Mouse (Mus musculus) T-helper 17 cell (primary cell): Measurements from ENCODE around the gene Lrrc41.

Experiments used
- in situ Hi-C, 2 experiments: fragments of 300-600 bp; cut with MboI, MseI; formaldehyde crosslinking; loops; 1 replicate in 1 of 2; 2 replicates in 1 of 2; pipeline ENCODE4 v1.15.1; 2025; ENCODE audit warnings: high pct_unique_total_duplicates in 2 of 2

Lrrc41 gene

DNA sequence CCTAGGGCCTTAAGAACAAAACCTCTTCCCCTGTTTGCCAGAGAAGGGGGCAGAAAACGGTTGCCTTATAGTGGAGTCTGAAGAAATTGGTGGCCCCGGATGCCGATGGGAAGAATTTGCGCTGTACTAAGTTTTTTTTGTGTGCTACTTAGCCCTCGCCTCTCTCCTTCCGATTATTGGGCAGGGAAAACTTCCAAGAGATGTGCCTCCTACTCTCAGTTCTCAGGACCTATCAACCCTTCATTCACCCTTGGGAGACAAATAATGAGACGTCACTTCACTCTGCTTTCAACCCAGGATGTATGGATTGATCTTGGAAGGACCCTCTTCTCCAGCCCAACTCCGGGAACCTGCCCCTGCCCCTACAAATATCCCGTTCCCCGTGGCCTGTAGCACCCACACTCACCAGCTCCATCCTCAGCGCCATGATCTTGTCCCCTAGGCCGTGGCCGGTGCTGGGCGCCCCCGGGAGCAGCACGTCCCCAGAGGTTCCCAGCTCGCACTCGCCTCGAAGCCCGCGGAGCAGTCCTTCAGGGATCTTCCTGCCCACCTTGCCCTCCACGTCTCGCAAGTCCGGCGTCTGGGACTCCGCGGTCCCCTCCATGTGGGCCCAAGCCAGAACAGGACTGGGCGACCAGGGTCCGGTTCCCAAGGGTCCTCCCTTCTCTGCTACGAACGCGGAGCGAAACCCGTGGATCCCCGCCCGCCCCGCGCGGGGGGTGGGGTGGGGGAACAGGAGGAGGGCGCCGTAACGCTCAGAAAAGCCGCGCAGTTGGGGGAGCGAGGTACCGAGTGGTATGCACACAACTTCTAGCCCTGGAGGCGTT lies 69.0 kb downstream of the Lrrc41 start:
- in situ Hi-C loops, result no loop called here
